Mouse (Mus musculus): ENCODE results near the gene Mrgprf. TPM values are rescaled to one million over a fixed set of nuclear protein-coding genes. Genes with fewer than 3 reads are reported as not detected.

Gene Mrgprf
- total RNA-seq (2023), result not detected

GRCm38 (mm10) chr7:145300321-145301007 is at the start of gene Mrgprf:
Gene Mrgprf (plus strand): TSS chr7:145300828.

GRCm38 (mm10) chr7:145283487-145284187 is 17.0 kb upstream of the Mrgprf start, which contains the start of gene Tpcn2:
Gene Tpcn2 (minus strand): TSS chr7:145284011.

GRCm38 (mm10) chr7:145314785-145315411 is 14.3 kb downstream of the Mrgprf start, which contains the start of gene Mrgprd:
Gene Mrgprd (plus strand): TSS chr7:145314835.

Other genes with a start within 250 kb of the Mrgprf start
- gene 1810010D01Rik, start 92.7 kb upstream of the Mrgprf start, total RNA-seq (2023), result 1 to 10 TPM; 4.5 to 5.2 TPM
- 10 to 100 TPM; 47.6 to 51.4 TPM for gene Tpcn2, start 16.8 kb upstream of the Mrgprf start, total RNA-seq (2023)
- not detected for gene Mrgprd, start 14.0 kb downstream of the Mrgprf start, total RNA-seq (2023)